Mouse (Mus musculus): ENCODE measurements around the gene Sp9.

The Sp9 gene

GRCm38 (mm10) chr2:73313117-73313501, 41.4 kb downstream of the Sp9 start:
- DNase-seq: peak; percentile 5 to 21

- DNase-seq: no peak
These were observed 42.6 kb downstream of the Sp9 start for GRCm38 (mm10) chr2:73314311-73314710.

GRCm38 (mm10) chr2:73317426-73317825, 45.7 kb downstream of the Sp9 start:
- DNase-seq: no peak

- no peak for DNase-seq
These were observed 47.5 kb downstream of the Sp9 start for GRCm38 (mm10) chr2:73319218-73319617.

- DNase-seq: no peak
These were observed 51.3 kb downstream of the Sp9 start for GRCm38 (mm10) chr2:73322991-73323390.

GRCm38 (mm10) chr2:73325871-73326270, 54.1 kb downstream of the Sp9 start:
- no peak for DNase-seq

Data from spleen, adult 18-20 months (tissue).